Mouse (Mus musculus) liver, embryonic 11.5 days (tissue): Measurements from ENCODE around the gene Prrx2. TPM values are rescaled to one million over a fixed set of nuclear protein-coding genes. Genes with fewer than 3 reads are reported as not detected.

Experiments used
- ATAC-seq: fragments of 200-750 bp; cut with Nextera tagmentation; replicated peaks from 2 replicates; pipeline ENCODE4 v1.8.0; 2017; ENCODE audit warnings: moderate number of reproducible peaks, mild to moderate bottlenecking, moderate TSS enrichment, moderate library complexity; ENCODE audit not compliant: low FRiP score
- DNase-seq: peaks from one replicate; pipeline ENCODE4 v3.0.0-alpha.2; 2017; ENCODE audit warnings: low spot score
- H3K27ac ChIP-seq: fragments of 300-500 bp; sonication (generic); 2 replicates; pipeline ENCODE4 v1.5.1; 2014; ENCODE audit warnings: mild to moderate bottlenecking, low read depth, low read length, control low read depth
- H3K27me3 ChIP-seq: fragments of 300-500 bp; sonication (generic); replicated peaks from 2 replicates; pipeline ENCODE4 v1.6.1; 2014; ENCODE audit warnings: low read length, mixed read lengths; ENCODE audit not compliant: control insufficient read depth, insufficient read depth
- H3K36me3 ChIP-seq: fragments of 300-500 bp; sonication (generic); 2 replicates; pipeline ENCODE4 v1.6.1; 2014; ENCODE audit warnings: mild to moderate bottlenecking, low read length, moderate library complexity, mixed read lengths; ENCODE audit not compliant: control insufficient read depth, insufficient read depth
- H3K4me1 ChIP-seq: fragments of 300-500 bp; sonication (generic); replicated peaks from 2 replicates; pipeline ENCODE4 v1.6.1; 2014; ENCODE audit warnings: low read length, mixed read lengths; ENCODE audit not compliant: control insufficient read depth, insufficient read depth
- H3K4me2 ChIP-seq: fragments of 300-500 bp; sonication (generic); 2 replicates; pipeline ENCODE4 v1.6.1; 2014; ENCODE audit warnings: mild to moderate bottlenecking, control low read depth, moderate library complexity
- H3K4me3 ChIP-seq: fragments of 300-500 bp; sonication (generic); 2 replicates; pipeline ENCODE4 v1.5.1; 2014; ENCODE audit warnings: low read depth, low read length, control low read depth
- H3K9ac ChIP-seq: fragments of 300-500 bp; sonication (generic); 2 replicates; pipeline ENCODE4 v1.6.1; 2014; ENCODE audit warnings: low read depth, low read length, control low read depth
- H3K9me3 ChIP-seq: fragments of 300-500 bp; sonication (generic); 2 replicates; pipeline ENCODE4 v1.6.1; 2016; ENCODE audit warnings: low read length, inconsistent platforms, mixed read lengths; ENCODE audit not compliant: control insufficient read depth
- WGBS: fragments of 180-500 bp; shearing (Covaris S2); extraction: QIAGEN DNeasy Blood & Tissue Kit; methylation state at CpG from one replicate; pipeline ENCODE4 v1.1.7; 2014; 5-methylcytosine and 5-hydroxymethylcytosine counted together
- polyA plus RNA-seq: library from polyadenylated mRNA; unstranded; fragments of >200 nt; fragmentation: Nextera tagmentation; extraction: Ambion mirVana; gene quantifications from 2 replicates; pipeline ENCODE4 v1.2.1, GENCODE M21; 2014

Gene Prrx2
- polyA plus RNA-seq, 1 experiment from 2014 or later = 9.4 TPM

DNA sequence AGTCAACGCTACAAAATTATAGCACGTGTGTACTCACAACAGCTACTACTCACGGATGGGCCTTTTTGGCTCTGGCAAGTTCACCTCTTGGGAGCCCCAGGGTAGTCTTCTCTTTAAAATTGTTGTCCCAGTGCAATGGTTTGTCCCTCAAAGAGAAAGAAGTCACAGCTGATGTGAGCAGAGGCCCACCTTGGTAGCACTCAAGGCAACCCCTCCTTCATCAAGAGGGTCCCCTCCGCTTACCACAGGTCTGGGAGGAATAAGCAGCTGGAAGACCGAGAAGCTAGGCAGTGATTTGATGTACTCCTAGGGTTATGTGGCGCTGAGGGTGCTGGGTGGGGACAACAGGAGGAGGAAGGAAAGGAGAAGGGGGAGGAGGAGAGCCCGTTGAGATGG is 34.1 kb upstream of the Prrx2 start:
- Histone ChIP-seq H3K27ac (no peak overlapping the region), H3K9me3 (no peaks in the 10 kb centered on the region), H3K4me3 (peak overlapping the region; percentile 48), H3K36me3 (no peaks in the 10 kb centered on the region), H3K4me1 (peaks cover 13% of the 10 kb centered on the region), H3K4me2 (peak overlapping the region; percentile 84), H3K9ac (no peak overlapping the region), H3K27me3 (peaks cover 62% of the 10 kb centered on the region)
- ATAC-seq = no peak
- no peak for DNase-seq
- WGBS = 25% methylated on average over 7 of the region's 7 CpGs

DNA sequence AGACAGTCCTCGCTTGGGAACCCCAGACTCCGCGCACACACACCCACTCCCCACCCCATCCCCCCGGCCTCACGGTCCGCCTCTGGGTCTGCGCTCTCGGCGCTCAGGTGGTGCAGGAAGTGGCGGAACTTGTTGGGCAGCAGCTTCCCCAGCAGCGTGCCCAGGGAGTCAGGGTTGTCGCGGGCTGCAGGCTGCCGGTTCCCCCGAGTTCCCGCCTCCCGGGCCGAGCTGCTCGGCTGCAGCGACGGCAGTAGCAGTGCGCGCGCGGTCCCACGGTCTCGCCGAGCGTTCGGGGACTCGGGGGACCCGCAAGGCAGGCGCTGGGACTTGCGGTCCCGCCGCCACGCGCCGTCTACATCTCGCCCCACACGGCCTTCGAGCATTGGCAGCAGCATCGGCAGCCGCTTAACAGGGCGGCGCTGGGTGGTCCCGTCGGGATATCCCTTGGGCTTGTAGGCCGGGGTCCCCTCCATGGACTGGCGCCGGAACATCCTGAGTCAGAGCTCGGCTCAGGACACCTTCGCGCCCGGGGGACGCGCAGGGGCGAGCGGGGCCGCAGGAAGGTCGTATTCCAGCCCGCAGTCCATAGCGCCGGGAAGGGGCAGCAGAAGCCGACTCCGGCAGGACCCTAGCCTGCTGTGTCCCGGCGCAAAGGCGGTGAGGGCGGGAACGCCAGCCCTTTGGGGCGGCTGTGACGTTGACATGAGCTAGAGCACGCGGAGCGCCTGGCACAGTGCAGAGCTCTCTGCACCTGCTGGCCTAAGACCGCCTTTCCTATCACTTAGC is 33.5 kb upstream of the Prrx2 start:
- peak overlapping the region; percentile 16 for H3K9ac ChIP-seq
- WGBS = under 1% methylated on average over 74 of the region's 77 CpGs

DNA sequence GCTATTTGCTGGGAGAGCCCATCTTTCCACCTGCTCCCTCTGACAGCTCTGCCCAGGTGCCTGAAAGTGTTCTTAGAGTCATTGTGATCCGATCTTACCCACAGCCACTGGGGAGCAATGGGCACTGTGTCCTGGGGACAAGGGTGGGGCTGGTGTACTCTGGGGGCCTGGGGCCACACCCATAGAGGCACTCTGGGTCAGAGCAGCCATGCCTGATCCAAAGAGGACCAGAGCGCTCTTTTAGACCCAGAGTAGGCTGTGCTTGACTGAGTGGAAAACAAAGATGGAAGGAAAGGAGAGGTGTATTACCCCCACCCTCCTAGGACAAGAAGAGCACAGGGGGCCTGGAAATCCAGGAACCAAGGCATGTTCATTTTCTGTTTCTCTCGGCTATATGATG is 31.2 kb upstream of the Prrx2 start, which contains the start of gene 1700001O22Rik:
Gene 1700001O22Rik, minus strand, starts transcription at position 58 of the 400 bp plus-strand sequence.
- H3K4me2 ChIP-seq = no peak within 1 kb of the TSS
- no peaks in the 10 kb centered on the region for H3K36me3 ChIP-seq
- no peak within 1 kb of the TSS for H3K4me3 ChIP-seq
- no peak within 1 kb of the TSS for H3K9ac ChIP-seq
- no peak within 1 kb of the TSS for H3K27ac ChIP-seq
- peaks cover 4% of the 10 kb centered on the region for H3K4me1 ChIP-seq
- H3K27me3 ChIP-seq = peaks cover 49% of the 10 kb centered on the region
- ATAC-seq (no peak), DNase-seq (no peak)
- no peaks in the 10 kb centered on the region for H3K9me3 ChIP-seq
- WGBS = 77% methylated on average over 3 of the region's 3 CpGs

More for the DNA sequence above, 33.5 kb upstream of the Prrx2 start:
- peaks cover 61% of the 10 kb centered on the region for H3K27me3 ChIP-seq
- DNase-seq (peak; percentile 56), ATAC-seq (no peak)
- H3K36me3 ChIP-seq = no peaks in the 10 kb centered on the region
- peak overlapping the region; percentile 84 for H3K4me2 ChIP-seq
- peaks cover 10% of the 10 kb centered on the region for H3K4me1 ChIP-seq
- H3K9me3 ChIP-seq = no peaks in the 10 kb centered on the region
- no peak overlapping the region for H3K27ac ChIP-seq
- H3K4me3 ChIP-seq = peak overlapping the region; percentile 48

DNA sequence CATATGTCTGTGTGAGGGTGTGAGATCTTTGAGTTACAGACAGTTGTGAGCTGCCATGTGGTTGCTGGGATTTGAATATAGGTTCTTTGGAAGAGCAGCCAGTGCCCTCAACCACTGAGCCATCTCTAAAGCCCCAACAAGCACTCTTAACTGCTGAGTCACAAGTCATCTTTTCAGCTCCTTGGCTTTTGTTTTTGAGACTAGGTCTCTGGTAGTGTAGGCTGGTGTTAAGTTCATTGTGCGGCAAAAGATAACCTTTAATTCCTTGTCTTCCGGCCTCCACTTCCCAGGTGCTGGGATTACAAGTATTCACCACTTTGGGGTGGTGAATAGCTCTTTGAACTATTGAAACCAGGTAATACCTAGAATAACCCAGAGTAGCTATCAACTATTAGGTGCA is 28.8 kb upstream of the Prrx2 start:
- no peak overlapping the region for H3K27ac ChIP-seq
- DNase-seq = no peak
- peaks cover 6% of the 10 kb centered on the region; the same call in 1 of the 2 replicates for H3K36me3 ChIP-seq
- H3K27me3 ChIP-seq = peaks cover 25% of the 10 kb centered on the region
- no peak overlapping the region for H3K4me2 ChIP-seq
- H3K4me1 ChIP-seq = peaks cover 17% of the 10 kb centered on the region
- H3K9me3 ChIP-seq = no peaks in the 10 kb centered on the region
- WGBS = 86% methylated on average over 2 of the region's 2 CpGs
- no peak overlapping the region for H3K9ac ChIP-seq
- H3K4me3 ChIP-seq = no peak overlapping the region
- ATAC-seq = no peak

DNA sequence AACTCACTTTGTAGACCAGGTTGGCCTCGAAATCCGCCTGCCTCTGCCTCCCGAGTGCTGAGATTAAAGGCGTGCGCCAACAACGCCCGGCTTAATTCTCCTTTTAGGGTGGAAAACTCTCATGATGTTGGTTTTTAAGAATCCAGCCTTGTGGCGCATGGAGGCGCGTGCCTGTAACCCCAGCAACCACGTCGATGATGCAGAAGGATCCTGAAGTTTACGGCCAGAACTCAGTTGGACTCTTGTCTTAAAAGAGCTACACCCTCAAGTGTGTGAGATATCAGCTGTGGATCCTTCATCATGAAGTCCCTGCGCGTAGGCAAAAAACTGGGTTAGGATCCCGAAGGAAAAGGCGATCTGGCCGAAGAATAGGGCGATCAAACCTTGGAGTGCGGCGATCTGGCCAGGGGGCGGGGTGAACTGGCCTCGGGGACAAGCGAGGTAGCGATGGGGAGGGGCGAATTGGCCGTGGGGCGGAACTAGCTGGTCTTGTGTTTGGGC is 27.6 kb upstream of the Prrx2 start:
- Histone ChIP-seq H3K4me3 (peak overlapping the region; percentile 78), H3K36me3 (peaks cover 11% of the 10 kb centered on the region; the same call in 1 of the 2 replicates), H3K9ac (peak overlapping the region; percentile 63), H3K4me2 (peak overlapping the region; percentile 69), H3K27ac (no peak overlapping the region; the same call in 1 of the 2 replicates), H3K4me1 (peaks cover 14% of the 10 kb centered on the region), H3K9me3 (no peaks in the 10 kb centered on the region), H3K27me3 (peaks cover 13% of the 10 kb centered on the region)
- DNase-seq (no peak), ATAC-seq (0 out of 2 replicates have a peak, but pooled peaks have one; percentile 24)
- 9% methylated on average over 28 of the region's 28 CpGs for WGBS

DNA sequence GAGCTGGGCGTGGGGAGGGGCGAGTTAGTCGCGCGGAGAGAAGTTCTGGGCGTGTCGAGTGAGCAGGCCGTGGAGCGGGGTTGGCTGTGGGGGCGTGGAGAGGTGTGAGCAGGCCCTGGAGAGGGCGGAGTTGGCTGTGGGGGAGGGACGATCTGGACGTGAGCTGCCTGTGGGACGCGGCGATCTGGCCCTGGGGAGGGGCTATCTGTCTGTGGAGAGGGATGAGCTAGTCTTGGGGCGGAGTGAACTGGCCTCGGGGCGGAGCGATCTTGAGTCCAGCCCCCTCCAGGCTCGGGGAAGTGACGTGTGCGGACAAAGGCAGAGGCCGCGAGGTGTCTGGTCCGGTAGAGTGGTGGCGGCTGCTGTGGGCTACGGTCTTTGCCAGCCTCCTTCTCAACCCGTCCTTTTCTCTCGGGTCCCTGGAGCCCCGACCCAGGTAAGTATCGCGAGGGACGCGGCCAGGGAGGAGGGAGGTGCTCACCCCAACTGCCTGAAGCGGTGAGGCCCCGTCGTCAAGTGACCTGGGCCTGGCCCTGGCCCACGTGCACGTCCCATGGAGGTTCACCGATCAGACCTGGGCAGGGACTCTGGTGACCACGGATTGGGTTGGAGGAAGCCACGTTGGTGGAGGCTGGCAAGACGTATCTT is 27.0 kb upstream of the Prrx2 start, which contains the start of gene Ntmt1:
Gene Ntmt1, plus strand, starts transcription at position 179 of the 648 bp plus-strand sequence.
- ATAC-seq = peak; percentile 99
- DNase-seq = peak; percentile 100
- Histone ChIP-seq H3K4me2 (peak within 1 kb of the TSS; percentile 69), H3K9me3 (no peaks in the 10 kb centered on the region), H3K9ac (peak within 1 kb of the TSS; percentile 88), H3K36me3 (peaks cover 15% of the 10 kb centered on the region; the same call in 1 of the 2 replicates), H3K27ac (peak within 1 kb of the TSS; percentile 63), H3K27me3 (peaks cover 9% of the 10 kb centered on the region; the same call in 1 of the 2 replicates), H3K4me1 (peaks cover 14% of the 10 kb centered on the region), H3K4me3 (peak within 1 kb of the TSS; percentile 78)
- under 1% methylated on average over 44 of the region's 44 CpGs for WGBS

DNA sequence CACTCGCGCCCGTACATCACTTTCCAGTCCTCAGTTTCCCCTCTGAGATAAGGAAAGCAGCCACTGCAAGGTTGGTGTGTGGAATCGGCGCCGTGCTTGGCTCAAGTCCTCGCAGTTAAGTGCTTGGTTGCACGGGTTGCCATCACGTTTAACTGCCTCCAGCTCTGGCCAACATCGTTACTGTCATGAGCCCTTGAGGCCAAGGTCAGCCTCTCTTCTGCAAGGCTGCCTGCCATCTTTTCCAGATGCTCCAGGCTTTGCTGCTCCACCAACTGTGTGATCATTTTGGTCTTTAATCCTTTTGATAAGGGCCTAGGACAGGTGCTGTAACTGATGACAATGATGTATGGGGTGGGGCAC is 26.5 kb upstream of the Prrx2 start:
- Histone ChIP-seq H3K9me3 (no peaks in the 10 kb centered on the region), H3K4me1 (peaks cover 14% of the 10 kb centered on the region), H3K36me3 (peaks cover 17% of the 10 kb centered on the region), H3K4me3 (peak overlapping the region; percentile 78), H3K9ac (peak overlapping the region; percentile 88), H3K4me2 (peak overlapping the region; percentile 69), H3K27ac (peak overlapping the region; percentile 63), H3K27me3 (peaks cover 4% of the 10 kb centered on the region; the same call in 1 of the 2 replicates)
- DNase-seq (no peak), ATAC-seq (no peak)
- 3% methylated on average over 10 of the region's 10 CpGs for WGBS

DNA sequence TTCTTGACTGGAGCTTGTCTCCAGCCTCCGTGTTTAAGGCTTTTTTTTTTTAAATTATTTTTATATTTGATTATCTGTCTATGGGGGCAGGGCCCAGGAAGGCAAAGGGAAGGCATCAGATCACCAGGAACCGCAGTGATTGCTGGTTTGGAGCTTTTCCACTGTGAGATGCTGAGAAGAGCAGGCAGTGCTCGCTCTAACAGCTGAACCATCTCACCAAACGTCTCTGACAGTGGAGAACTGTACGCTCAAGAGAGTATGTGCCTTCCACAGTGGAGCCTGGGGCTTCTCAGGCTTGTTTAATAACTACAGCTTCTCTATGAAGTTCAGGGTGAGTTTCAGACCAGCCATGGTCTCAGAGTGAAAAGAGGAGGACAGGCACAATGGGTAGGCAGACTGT is 25.3 kb upstream of the Prrx2 start:
- DNase-seq (no peak), ATAC-seq (no peak)
- H3K4me2 ChIP-seq = peak overlapping the region; percentile 16

More for the DNA sequence above, 25.3 kb upstream of the Prrx2 start:
- no peak overlapping the region for H3K4me3 ChIP-seq
- H3K9me3 ChIP-seq = no peaks in the 10 kb centered on the region
- H3K4me1 ChIP-seq = peaks cover 14% of the 10 kb centered on the region
- peaks cover 29% of the 10 kb centered on the region for H3K36me3 ChIP-seq
- H3K27ac ChIP-seq = no peak overlapping the region
- H3K27me3 ChIP-seq = 0 out of 2 replicates have a peak, but pooled peaks cover 2% of the 10 kb centered on the region
- H3K9ac ChIP-seq = no peak overlapping the region
- WGBS = 86% methylated on average over 5 of the region's 5 CpGs
